Mouse (Mus musculus) lung, postnatal 0 days (tissue): ENCODE measurements around the gene Serpinb12.

ENCODE experiments used
- CTCF ChIP-seq: IDR thresholded peaks from 2 replicates; pipeline ENCODE4 v1.5.1; 2016; ENCODE audit warnings: antibody characterized with exemption, mild to moderate bottlenecking
- EP300 ChIP-seq: IDR thresholded peaks from 2 replicates; pipeline ENCODE4 v1.6.1; 2016; ENCODE audit warnings: antibody characterized with exemption, mild to moderate bottlenecking, control low read depth

DNA sequence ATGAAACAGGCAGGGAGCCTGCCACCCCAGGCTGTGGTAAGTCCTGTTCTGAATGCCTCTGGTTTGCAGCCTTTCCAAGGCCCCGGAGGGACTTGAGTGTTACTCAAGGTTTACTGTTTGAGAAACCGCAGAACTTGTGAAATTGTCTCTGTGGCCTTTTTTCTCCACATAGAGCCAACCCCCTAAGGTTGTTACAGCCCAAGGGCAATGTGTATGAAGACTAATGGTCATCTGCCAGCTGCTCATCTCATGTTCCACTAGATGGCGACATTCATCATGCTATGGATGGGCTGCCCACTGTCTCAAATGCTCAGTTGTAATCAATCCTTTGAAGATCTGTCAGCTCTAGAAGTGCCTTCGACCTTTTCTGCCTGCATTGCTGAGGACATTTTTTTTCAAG, 32.8 kb upstream of the Serpinb12 start:
- peak; percentile 70 for TF ChIP-seq CTCF
- no peak for TF ChIP-seq EP300
